Mouse (Mus musculus) myocyte (in vitro differentiated cells): ENCODE data around the gene Plxnd1.

ENCODE experiments used
- CEBPB ChIP-seq: IDR thresholded peaks from 2 replicates; pipeline ENCODE4 v1.6.1; 2011; ENCODE audit warnings: mild to moderate bottlenecking, moderate library complexity; ENCODE audit not compliant: poor library complexity, insufficient read depth, severe bottlenecking
- E2F4 ChIP-seq: IDR thresholded peaks from one replicate; pipeline ENCODE4 v1.6.1; 2011; ENCODE audit warnings: mild to moderate bottlenecking, control low read depth, moderate library complexity; ENCODE audit not compliant: insufficient read depth
- MAX ChIP-seq: IDR thresholded peaks from one replicate; pipeline ENCODE4 v1.6.1; 2011; ENCODE audit warnings: low read depth, mild to moderate bottlenecking, control low read depth
- MYOD1 ChIP-seq, 3 experiments: IDR thresholded peaks; one replicate each; pipeline ENCODE4 v1.6.1; 2011; ENCODE audit warnings: control low read depth in 2 of 3, low read depth in 2 of 3, mild to moderate bottlenecking in 2 of 3, moderate library complexity in 1 of 3; ENCODE audit not compliant: insufficient read length in 2 of 3, control insufficient read depth in 1 of 3
- MYOG ChIP-seq, 3 experiments: IDR thresholded peaks; one replicate each; pipeline ENCODE4 v1.6.1; 2011; ENCODE audit warnings: control low read depth in 2 of 3, low read depth in 2 of 3, mild to moderate bottlenecking in 2 of 3; ENCODE audit not compliant: insufficient read length in 2 of 3, control insufficient read depth in 1 of 3, insufficient read depth in 1 of 3
- POLR2A ChIP-seq: IDR thresholded peaks from one replicate; pipeline ENCODE4 v1.6.1; 2011; ENCODE audit warnings: low read depth, mild to moderate bottlenecking, control low read depth, moderate library complexity; ENCODE audit not compliant: insufficient read length
- POLR2AphosphoS2 ChIP-seq: IDR thresholded peaks from one replicate; pipeline ENCODE4 v1.6.1; 2011; ENCODE audit warnings: low read depth, control low read depth; ENCODE audit not compliant: insufficient read length
- TCF12 ChIP-seq: IDR thresholded peaks from one replicate; pipeline ENCODE4 v1.6.1; 2011; ENCODE audit warnings: mild to moderate bottlenecking, control low read depth; ENCODE audit not compliant: poor library complexity, insufficient read depth, severe bottlenecking
- TCF3 ChIP-seq: IDR thresholded peaks from one replicate; pipeline ENCODE4 v1.6.1; 2011; ENCODE audit warnings: low read depth, control low read depth; ENCODE audit not compliant: insufficient read length
- USF1 ChIP-seq: IDR thresholded peaks from one replicate; pipeline ENCODE4 v1.6.1; 2011; ENCODE audit warnings: low read depth, mild to moderate bottlenecking, control low read depth, moderate library complexity

DNA sequence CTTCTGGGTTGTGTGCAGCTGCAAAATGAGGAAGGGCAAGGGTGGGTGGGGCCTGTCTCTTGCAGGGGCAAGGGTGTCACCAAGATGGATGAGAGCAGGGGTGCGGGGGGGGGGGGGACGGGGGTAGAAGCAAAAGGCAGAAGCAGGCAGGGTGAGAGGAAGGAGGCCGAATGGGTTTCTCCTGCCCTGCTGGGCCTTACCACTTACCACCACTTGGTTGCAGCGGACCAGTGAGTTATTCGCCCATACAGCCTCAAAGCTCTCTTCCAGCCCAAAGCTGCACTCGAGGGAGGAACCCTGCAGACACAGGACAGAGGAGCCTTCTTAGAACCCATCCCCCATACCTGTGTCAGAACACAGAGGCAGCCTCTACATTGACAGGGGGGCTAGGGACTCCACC, 24.9 kb downstream of the Plxnd1 start:
- no peak for TF ChIP-seq USF1
- TF ChIP-seq TCF12 = no peak
- no peak for TF ChIP-seq MYOD1 (IDR thresholded peaks at IDR 0.05; ENCODE audit: control insufficient read depth in 1 of 3, insufficient read length in 2 of 3, low read depth in 2 of 3)
- no peak for TF ChIP-seq CEBPB
- no peak for TF ChIP-seq POLR2A
- TF ChIP-seq POLR2AphosphoS2 = no peak
- no peak for TF ChIP-seq MAX
- no peak for TF ChIP-seq E2F4
- TF ChIP-seq TCF3 = no peak
- no peak for TF ChIP-seq MYOG (IDR thresholded peaks at IDR 0.05; ENCODE audit: control insufficient read depth in 1 of 3, insufficient read depth in 1 of 3, insufficient read length in 2 of 3, low read depth in 2 of 3)
